Mouse (Mus musculus) spleen, embryonic (tissue): ENCODE measurements around the gene Pdgfd.
"Not testable (repeated sequence)": the region's sequence is repeated elsewhere in the genome, so short reads cannot be mapped to it uniquely, and the experiment has no call there.

Source experiments
- CTCF ChIA-PET: fragments of 350-600 bp; sonication (Branson Sonifier 250); formaldehyde crosslinking; loops from one replicate; lab custom pipeline; 2022; lab: Charles Lee

The Pdgfd gene

GRCm38 (mm10) chr9:6168391-6169037 lies at the start of gene Pdgfd:
Gene Pdgfd, plus strand, starts transcription at chr9:6168584.
- CTCF ChIA-PET = no interaction called here

GRCm38 (mm10) chr9:6169038-6169431 lies 651 bp downstream of the Pdgfd start:
- CTCF ChIA-PET = no interaction called here

- CTCF ChIA-PET = no interaction called here
These were observed 2.6 kb downstream of the Pdgfd start for GRCm38 (mm10) chr9:6170962-6171361.

- CTCF ChIA-PET = interaction anchor here (0.6 kb wide), 1 partner anchor 9 kb away, joined by 3 read pairs; no protein-coding TSS in a partner anchor
These were observed 4.9 kb downstream of the Pdgfd start for GRCm38 (mm10) chr9:6173276-6173675.

- CTCF ChIA-PET = no interaction called here
These were observed 7.3 kb downstream of the Pdgfd start for GRCm38 (mm10) chr9:6175731-6176130.

- CTCF ChIA-PET = no interaction called here
These were observed 14.0 kb downstream of the Pdgfd start for GRCm38 (mm10) chr9:6182307-6182923.

GRCm38 (mm10) chr9:6187955-6188354 lies 19.6 kb downstream of the Pdgfd start:
- CTCF ChIA-PET = no interaction called here

- CTCF ChIA-PET = no interaction called here
These were observed 25.0 kb downstream of the Pdgfd start for GRCm38 (mm10) chr9:6193352-6193751.

- CTCF ChIA-PET = no interaction called here
These were observed 44.5 kb downstream of the Pdgfd start for GRCm38 (mm10) chr9:6212862-6213261.

GRCm38 (mm10) chr9:6217505-6217904 lies 49.1 kb downstream of the Pdgfd start:
- CTCF ChIA-PET = no interaction called here

- CTCF ChIA-PET = not testable (repeated sequence)
These were observed 67.6 kb downstream of the Pdgfd start for GRCm38 (mm10) chr9:6235982-6236381.

GRCm38 (mm10) chr9:6250320-6250719 lies 81.9 kb downstream of the Pdgfd start:
- CTCF ChIA-PET = no interaction called here

GRCm38 (mm10) chr9:6251990-6252389 lies 83.6 kb downstream of the Pdgfd start:
- CTCF ChIA-PET = no interaction called here

GRCm38 (mm10) chr9:6257072-6257471 lies 88.7 kb downstream of the Pdgfd start:
- CTCF ChIA-PET = no interaction called here

GRCm38 (mm10) chr9:6264820-6265219 lies 96.4 kb downstream of the Pdgfd start:
- CTCF ChIA-PET = no interaction called here

GRCm38 (mm10) chr9:6269796-6270280 lies 101.5 kb downstream of the Pdgfd start, which contains the start of gene Ddi1:
Gene Ddi1, minus strand, starts transcription at chr9:6269846.
- CTCF ChIA-PET = no interaction called here

- CTCF ChIA-PET = no interaction called here
These were observed 108.0 kb downstream of the Pdgfd start for GRCm38 (mm10) chr9:6276395-6276794.

GRCm38 (mm10) chr9:6277526-6277925 lies 109.1 kb downstream of the Pdgfd start:
- CTCF ChIA-PET = no interaction called here

GRCm38 (mm10) chr9:6286770-6287169 lies 118.4 kb downstream of the Pdgfd start:
- CTCF ChIA-PET = no interaction called here

GRCm38 (mm10) chr9:6289211-6289696 lies 120.9 kb downstream of the Pdgfd start:
- CTCF ChIA-PET = no interaction called here

- CTCF ChIA-PET = no interaction called here
These were observed 130.2 kb downstream of the Pdgfd start for GRCm38 (mm10) chr9:6298547-6298946.

- CTCF ChIA-PET = no interaction called here
These were observed 133.7 kb downstream of the Pdgfd start for GRCm38 (mm10) chr9:6302050-6302449.

- CTCF ChIA-PET = no interaction called here
These were observed 136.2 kb downstream of the Pdgfd start for GRCm38 (mm10) chr9:6304590-6304989.
